Mouse (Mus musculus) ZHBTc4 (cell line): ENCODE results near the gene Tmem117.

Experiments used
- DNase-seq: peaks from one replicate; pipeline ENCODE4 v3.0.0-alpha.2; 2011; ENCODE audit warnings: low read depth, low spot score

Tmem117 gene

DNA sequence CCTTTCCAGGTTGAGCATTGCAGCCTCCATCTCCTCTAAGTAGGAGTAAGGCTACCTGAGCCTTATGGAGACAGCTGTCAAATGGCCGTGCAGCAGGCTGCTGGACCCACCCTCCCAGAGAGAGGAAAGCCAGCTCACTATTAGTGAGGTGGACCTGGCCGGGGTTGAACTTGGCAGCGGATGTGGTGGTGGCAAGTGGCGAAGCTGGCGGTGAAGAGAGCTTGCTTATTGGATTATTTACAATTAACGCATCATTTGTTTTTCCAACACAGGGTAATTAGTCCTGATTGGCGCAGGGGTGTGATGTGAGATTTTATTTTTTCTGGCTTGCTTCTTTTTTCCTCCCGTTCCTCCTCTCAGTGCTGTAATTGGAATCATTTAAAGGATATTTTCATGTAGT lies 19.4 kb downstream of the Tmem117 start:
- DNase-seq, result no peak

- DNase-seq, result peak; percentile 82
Measured at GRCm38 (mm10) chr15:94649071-94649765, 20.2 kb downstream of the Tmem117 start.

GRCm38 (mm10) chr15:94649766-94650120 lies 20.7 kb downstream of the Tmem117 start:
- no peak for DNase-seq

DNA sequence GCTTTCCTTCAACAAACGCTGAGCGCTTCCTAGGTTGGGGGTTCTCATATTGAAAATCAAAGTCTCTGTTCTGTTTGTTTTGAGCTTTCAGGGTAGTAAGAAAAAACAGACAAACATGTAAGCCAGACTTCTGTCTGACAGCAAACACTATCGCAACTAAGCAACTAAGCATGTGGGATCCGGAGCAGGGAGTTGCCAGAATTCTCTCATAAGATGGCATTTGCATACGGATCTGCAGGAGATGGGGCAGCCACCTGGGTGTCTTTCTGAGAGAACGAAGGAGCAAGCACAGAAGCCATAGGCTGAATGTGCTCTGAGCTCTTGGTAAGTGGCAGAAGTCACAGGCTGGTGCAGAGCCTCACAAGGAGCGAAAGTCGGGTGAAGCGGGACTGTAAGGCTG lies 22.3 kb downstream of the Tmem117 start:
- peak; percentile 41 for DNase-seq

- no peak for DNase-seq
Measured at GRCm38 (mm10) chr15:94651969-94652842, 23.2 kb downstream of the Tmem117 start.

- DNase-seq, result no peak
Measured at GRCm38 (mm10) chr15:94652843-94653206, 23.8 kb downstream of the Tmem117 start.

- no peak for DNase-seq
Measured at GRCm38 (mm10) chr15:94655811-94656323, 26.8 kb downstream of the Tmem117 start.

GRCm38 (mm10) chr15:94657882-94658281 lies 28.9 kb downstream of the Tmem117 start:
- DNase-seq, result no peak

DNA sequence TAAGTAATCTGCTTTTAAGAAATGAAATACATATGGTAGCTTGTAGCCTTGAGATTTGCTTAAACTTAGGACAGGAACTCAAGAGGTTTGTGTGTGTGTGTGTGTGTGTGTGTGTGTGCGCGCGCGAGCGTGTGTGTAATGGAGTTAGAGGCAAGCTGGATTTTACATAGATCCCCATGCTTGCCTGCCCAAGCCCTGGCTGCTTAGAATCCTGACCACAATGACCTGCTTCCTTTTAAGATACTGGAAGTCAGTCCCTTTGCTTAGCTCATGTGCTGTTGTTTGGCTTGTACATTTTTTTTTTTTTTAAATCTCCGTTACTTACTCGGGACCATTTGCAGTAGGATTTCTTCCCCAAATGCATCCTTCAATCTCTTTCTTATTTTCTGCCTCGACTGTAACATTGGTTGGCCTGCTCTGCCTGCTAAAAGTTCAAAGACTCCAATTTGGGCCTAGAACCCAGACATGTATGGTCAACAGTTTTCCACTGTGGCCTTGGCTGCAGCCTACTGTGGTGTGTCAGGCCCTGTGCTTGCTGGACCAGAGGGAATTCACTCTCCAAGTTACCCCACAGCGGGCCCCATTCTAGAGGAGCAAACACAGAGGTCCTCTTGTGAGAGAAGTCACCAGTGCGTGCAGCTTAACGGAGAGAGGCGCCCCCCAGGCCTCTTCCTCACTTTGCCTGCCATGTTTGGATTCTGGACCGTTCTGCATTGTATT lies 29.5 kb downstream of the Tmem117 start:
- no peak for DNase-seq

GRCm38 (mm10) chr15:94659112-94659437 lies 30.0 kb downstream of the Tmem117 start:
- no peak for DNase-seq

DNA sequence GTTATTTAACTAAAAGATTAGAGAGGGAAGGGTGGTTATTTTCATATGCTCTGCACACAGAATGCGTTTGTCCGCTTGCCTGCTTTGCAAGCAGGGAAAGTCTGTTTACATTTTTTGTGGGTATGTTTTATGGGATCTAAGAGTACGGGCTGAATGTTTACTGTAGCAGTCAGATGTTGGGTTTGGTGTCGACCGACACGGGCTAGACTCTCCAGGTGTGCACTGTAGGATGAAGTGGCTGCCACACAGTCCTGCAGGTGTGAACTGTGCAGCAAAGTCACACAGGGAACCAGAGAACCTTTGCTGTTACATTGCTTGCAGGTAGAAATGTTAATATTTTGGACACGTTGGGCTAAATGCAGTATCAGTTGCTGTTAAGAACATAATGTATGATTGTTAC lies 31.9 kb downstream of the Tmem117 start:
- DNase-seq, result no peak

DNA sequence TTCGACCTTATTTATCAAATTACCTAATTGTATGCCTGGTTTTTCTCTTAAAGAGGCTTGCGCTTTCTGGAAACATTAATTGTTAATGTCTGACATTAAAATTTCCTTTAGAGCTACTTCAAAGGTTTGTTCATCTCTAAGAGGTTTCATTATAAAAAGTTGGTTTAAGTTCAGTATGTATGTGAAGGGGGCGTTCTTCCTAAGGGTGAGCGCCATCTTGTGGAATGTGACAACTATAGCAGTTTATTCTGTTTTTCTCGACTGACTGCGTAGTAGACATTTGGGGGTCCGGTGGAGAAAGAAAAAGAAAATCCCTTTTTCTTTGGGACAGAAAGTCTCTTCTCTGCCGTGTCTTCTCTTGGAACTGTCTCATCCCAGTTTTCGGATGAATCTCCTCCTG lies 32.4 kb downstream of the Tmem117 start:
- DNase-seq, result peak; percentile 75

DNA sequence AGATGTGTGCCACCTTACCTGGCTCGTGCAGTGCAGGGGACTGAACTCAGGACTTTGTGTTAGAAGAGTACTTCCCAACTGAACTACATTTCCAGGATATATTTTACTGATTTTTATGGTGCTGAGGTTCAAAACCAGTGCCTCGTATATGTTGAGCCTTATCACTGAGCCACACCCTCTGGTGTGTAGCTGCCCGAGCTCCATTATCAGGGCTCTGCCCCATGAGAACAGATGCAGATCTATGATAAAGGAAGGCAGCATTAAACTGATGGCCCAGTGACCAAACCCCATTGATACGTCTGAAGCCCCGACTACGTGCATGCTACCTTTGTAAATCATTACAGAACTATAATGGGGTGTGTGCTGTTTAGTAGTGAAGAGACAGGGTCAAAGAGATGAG lies 35.6 kb downstream of the Tmem117 start:
- DNase-seq, result no peak

- DNase-seq, result peak; percentile 30
Measured at GRCm38 (mm10) chr15:94681135-94681534, 52.1 kb downstream of the Tmem117 start.

GRCm38 (mm10) chr15:94684269-94684668 lies 55.2 kb downstream of the Tmem117 start:
- no peak for DNase-seq

- DNase-seq, result peak; percentile 79
Measured at GRCm38 (mm10) chr15:94687176-94687575, 58.1 kb downstream of the Tmem117 start.

DNA sequence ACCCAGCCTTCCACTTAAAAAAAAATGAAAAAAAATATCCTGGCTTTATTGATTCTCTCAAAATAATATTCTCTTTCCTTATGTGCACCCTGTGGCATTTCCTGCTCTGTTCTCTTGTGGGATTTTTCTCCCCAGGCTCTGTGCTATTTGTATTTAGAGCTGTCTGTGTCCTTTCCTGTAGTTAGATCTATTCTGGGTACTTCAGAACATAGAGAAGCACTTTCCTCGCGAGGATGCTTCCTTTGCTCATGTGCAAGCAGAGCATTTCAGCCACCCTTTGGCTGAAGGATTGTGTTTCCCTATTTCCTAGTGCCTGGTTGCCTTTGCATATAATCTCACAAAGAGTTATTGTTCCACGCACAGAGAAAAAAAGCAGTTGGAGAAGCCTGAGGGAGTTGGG lies 58.6 kb downstream of the Tmem117 start:
- DNase-seq, result no peak

DNA sequence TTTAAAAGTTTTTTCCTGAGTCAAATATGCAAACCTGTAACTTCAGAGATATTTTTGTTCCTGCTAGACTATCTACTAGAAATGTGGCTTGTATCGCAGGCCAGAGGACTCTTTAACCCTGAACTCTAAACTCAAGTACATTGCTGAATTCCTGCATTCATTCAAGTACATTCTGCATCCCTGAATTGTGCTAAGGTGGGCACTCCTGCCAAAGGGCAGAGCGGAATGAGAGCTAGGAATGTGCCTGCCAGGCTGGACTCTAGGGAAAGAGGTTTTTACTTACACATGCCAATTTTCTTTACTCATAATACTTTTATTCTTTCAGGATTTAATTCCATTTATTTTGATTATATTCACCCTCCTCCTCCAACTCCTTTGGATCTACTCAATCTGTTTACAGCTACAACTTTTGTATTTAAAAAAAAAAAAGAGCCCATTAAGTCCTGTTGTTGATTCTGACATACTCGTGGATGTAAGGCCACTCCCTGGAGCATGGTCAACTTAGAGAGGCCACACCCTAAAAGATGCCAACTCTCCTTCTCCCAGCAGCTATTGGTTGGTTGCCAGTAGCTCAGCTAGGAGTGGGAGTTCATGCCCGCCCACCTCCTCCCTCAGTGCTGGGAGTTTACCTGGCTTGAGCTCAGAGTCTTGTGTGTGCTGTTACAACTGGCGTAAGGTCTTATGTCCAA lies 60.3 kb downstream of the Tmem117 start:
- DNase-seq, result no peak

DNA sequence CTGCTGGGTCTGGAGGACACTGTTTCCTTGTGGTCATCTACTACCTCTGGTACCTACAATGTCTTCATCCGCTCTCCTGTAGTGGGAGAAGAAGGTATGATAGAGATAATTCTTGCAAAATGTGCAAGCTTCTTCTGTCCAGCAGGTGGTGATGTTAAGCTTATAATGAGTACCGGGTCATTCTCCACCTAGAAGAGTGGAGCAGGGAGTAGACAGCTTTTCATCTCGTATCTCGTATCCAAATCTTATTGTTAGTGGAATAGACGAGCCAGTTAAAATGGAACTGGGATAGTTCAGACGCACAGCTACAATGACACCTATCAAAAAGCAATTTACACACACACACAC lies 60.8 kb downstream of the Tmem117 start:
- peak; percentile 51 for DNase-seq

- DNase-seq, result peak; percentile 73
Measured at GRCm38 (mm10) chr15:94722759-94723158, 93.7 kb downstream of the Tmem117 start.

DNA sequence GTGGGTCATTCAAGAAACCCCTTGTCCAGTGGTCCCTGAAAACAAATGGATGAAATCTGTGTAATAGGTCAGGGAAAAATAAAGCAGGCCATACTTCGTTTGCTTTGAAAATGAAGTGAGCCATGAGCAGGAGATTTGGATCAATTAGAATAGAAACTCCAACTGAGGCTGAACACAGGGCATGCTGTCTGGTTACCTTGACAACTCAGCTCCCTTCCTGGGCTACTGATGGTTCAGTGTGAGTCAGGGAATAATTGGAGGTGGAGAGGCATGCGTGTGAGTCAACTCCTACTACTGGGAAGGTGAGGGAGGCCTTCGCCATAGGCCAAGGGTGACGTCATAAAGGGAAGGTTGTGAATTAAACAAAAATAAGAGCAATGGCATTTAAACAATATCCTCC lies 103.1 kb downstream of the Tmem117 start:
- no peak for DNase-seq

- peak; percentile 74 for DNase-seq
Measured at GRCm38 (mm10) chr15:94769227-94769626, 140.2 kb downstream of the Tmem117 start.
